Mouse (Mus musculus) cerebellum, postnatal 25 days (tissue): ENCODE results near the gene Gtf2h1.
"Not testable (repeated sequence)": the region's sequence is repeated elsewhere in the genome, so short reads cannot be mapped to it uniquely, and the experiment has no call there.

Source experiments
- DNase-seq, 2 experiments: peaks; one replicate each; pipeline ENCODE4 v3.0.0; 2021; ENCODE audit warnings: mixed read lengths in 2 of 2

Gene Gtf2h1

DNA sequence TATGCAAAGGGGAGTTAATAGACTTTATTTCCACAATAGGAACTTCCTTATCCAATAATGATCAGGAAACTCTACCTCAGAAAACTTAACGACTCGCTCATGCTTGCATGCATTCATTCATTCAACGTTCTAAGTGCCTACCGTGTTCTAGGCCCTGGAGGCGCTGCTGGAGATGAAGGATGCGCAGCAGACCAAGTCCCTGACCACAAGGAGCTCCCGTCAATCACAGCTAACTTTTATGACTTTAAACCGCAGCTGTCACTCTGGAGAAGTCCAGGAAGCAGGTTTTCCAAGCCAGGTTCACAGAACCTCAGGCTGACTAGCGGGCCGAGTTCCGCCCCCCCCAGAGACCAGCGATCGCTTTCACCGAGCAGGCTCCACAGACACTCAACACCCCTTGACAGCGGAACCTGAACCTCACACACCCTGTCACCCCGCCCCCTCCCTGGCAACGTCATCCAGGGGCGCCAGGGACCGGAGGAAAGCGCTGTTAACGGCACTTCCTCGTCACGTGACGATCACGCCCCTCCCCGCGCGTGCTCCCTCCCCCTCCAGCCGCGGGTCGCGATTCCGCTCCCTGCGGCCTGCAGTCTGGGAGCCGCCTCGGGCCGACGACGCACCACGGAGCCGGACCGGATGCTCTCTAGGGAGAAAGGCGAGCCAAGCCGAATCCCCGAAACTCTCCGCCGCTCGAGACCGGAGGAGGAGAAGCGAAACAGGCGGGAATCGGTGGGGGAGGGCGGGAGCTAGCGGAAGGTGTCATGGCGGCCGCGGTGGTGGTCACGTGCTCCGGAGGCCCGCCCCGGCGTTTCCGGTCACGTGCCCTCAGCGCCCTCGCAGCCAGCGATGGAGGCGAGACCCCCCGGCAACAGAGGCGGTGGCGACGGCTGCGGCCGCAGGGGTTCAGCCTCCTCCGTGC, at the start of gene Gtf2h1, which contains the start of gene Hps5:
TSS of gene Gtf2h1 (plus strand) at position 817 of the 919 bp plus-strand sequence.
TSS of gene Hps5 (minus strand) at position 778 of the 919 bp plus-strand sequence.
- peak; percentile 98 to 99 for DNase-seq

GRCm38 (mm10) chr7:46746381-46746780, 49.5 kb upstream of the Gtf2h1 start:
- DNase-seq = no peak

- no peak for DNase-seq
Measured at GRCm38 (mm10) chr7:46748459-46748858, 47.4 kb upstream of the Gtf2h1 start.

DNA sequence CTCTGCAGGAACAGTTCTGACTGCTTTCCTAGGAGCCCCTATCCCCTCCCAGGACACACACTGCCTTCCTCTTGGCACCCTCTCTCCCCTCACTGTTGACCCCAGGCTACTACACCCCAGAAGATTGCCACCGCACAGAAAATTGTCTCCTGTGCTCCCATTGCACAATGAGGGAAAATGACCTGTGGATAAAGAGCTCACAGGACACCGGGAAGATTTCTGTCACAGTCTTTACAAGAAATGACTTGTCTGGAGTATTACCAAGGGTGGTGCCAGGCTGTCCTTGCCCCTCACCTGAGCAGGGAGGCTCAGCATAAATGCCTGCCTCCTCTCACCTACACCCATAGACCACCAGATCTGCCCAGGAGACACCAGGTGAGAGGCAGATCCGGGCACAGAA, 44.4 kb upstream of the Gtf2h1 start, which contains the start of gene Saa2:
TSS of gene Saa2 (plus strand) at position 301 of the 400 bp plus-strand sequence.
- no peak for DNase-seq

DNA sequence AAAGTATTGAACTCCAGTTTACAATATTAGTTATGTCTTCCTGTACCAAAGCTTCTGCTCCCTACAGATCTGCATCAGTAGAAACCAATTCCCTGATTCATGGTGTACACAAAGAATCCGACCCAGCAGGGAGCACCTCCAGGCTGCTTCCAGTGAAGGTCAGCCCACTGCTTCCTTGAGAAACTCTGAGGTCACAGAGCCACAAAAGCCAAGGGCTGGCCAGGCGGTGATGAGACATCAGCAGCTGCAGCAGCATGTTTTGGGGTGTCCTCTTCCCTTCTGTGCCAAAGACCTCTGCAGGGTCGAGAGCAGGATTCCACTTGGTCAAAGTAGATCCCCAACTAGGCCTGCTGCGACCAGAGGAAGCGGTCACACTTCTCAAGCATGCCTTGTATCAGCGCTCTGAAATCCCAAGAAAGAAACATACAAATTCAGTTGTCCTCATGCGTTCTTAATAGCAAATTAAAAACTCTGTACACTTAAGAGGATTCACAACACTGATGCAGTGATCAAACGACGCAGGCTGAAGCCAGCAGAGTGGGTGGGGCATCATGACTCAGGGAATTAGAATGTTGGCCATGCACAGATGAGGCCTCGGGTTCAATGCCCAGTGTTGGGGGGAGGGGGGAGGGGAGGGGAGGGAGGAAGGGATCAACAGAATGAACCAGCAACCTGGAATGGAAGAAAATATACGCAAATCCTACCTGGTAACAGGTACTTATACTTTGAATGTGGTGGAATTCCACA, 34.7 kb upstream of the Gtf2h1 start:
- DNase-seq = no peak

- no peak for DNase-seq
Measured at GRCm38 (mm10) chr7:46762601-46763000, 33.3 kb upstream of the Gtf2h1 start.

DNA sequence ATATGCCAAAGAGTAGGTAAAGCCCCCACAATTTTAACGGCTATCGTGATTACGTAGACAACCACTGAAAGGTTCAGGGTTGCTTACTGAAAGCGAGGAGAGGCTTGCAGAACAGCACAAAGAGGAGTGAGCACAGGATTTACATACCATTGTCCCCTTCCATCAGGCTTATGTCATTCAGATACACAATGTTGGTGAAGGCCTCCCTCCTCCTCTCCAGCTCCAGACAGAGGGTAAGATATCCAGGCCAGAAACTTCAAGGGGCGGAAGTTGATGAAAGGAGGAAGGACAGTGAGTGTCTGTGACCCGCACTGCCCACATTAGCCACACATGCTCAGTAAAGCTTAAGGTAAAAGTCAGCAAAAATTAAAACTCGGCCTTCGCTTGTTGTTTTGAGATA, 31.2 kb upstream of the Gtf2h1 start:
- DNase-seq = no peak

DNA sequence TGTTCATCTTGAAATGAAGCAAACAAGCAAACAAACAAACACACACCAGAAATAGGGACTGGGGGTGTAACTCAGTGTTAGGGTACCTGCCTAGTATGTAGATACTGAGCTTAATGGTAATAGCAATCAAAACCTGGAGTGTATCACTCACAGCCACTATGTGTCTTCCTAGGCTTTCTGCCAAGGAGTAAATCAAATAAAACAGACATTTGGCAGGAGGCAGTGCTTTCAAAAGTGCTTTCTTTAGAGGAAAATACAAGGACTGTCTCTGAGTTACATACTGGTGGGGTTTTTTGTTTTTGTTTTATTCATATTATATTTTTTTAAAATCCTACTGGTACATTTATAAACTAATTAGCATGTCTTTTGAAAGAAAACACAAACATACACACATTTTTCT, 28.5 kb upstream of the Gtf2h1 start:
- no peak for DNase-seq

- DNase-seq = no peak
Measured at GRCm38 (mm10) chr7:46768451-46768850, 27.5 kb upstream of the Gtf2h1 start.

DNA sequence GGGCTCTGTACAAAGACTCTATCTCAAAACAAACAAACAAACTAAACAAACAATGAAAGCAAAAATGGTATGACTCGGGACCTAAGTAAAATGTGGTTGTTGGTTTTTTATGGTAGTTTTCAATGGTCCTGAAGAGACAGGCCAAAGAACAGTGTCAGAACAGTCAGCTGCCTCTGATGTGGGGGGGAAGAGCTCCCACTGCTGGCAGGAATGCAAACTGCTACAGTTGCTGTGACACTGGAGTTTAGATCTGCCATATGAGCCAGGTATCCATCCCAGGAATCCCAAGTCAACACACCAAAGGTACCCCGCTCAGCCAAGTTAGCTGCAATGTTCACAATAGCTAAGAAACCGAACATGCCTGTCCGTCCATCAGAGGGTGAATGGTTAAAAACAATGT, 25.2 kb upstream of the Gtf2h1 start:
- peak; percentile 82 to 83 for DNase-seq

DNA sequence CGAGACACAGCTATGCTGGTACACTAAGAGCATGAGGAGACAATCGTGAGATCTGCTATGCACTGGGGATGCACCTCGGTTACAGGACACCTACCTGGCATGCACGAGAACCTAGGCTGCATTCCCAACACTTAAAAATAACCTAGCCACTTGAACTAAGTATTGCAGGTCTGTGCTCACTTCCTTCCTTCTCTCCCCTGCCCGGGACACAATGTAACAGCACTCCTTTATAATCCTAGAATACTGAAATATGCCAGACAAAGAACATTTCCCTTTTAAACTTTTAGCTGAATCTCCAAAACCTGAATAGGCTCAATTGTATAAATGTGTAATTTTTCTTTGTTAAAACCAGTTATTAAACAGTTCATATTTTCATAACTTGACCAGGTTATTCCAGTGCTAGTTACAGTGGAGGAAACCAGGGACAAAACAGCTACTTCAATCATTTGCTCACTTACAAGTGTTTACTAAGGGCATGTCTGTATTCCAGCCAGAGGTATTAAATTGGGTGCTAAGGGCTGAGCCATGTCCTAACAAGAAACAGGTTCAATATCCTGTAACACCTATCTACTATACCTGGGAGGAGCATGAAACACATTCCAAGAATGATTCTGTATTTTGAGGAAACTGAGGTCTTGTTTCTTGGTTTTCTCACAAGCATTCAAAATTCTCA, 6.6 kb upstream of the Gtf2h1 start:
- DNase-seq = no peak

DNA sequence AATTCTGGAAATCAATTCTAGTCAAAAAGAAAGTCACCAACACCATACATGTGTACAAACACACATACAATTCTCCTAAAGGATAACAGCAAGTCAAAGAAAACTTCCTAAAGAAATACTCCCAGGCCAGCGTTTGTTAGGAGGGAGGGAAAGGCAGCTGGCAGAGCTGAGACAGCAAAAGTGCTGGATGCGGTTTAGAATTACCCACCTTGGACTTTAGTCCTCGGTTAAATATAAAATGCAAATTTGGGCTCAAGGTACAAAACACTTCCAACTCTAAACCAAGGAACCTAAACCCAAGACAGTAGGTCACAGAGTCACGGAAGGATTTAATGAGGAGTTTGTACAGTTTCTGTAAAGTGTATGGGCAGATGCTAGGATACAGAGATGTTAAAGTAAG, 2.0 kb upstream of the Gtf2h1 start:
- DNase-seq = no peak

DNA sequence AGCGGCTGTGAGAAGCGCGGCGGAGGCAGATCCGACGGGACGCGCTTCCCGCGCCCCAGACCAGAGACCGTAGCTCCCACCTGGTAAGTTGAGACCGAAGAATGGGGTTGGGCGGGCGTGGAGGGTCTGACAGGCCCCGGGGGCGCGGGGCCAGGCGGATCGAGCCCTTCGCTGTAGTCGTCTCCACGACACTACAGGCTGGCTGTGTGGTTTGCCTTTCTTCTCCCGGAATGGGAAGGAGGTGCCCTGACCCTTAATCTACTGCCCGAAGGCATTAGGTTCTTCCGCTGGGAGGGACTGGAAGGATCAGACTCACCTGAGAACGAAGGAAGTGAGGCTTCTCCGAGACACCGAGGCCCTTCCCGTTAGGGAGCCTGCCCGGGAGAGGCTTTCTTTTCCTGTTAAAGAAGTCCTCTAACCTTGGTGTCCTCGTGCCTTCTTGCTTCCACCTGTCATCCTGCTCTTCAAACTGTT, 340 bp downstream of the Gtf2h1 start:
- no peak for DNase-seq

- DNase-seq = no peak
Measured at GRCm38 (mm10) chr7:46796779-46797178, 876 bp downstream of the Gtf2h1 start.

DNA sequence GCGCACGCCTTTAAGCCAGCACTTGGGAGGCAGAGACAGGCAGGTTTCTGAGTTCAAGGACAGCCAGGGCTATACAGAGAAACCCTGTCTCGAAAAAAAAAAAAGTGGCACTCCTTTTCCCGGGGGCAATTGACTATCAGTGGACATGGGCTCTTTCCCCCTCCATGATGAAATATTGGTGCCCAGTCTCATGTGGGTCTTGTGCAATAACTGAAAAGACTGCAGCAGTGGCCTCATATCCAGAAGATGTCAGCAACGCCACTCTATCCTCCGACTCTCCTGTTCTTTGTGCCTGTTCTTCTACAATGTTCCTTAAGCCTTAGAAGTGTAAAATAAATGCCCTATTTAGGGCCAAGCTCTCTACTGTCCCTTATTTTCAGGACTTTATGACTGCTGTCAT, 14.4 kb downstream of the Gtf2h1 start:
- no peak for DNase-seq

GRCm38 (mm10) chr7:46814012-46814411, 18.1 kb downstream of the Gtf2h1 start:
- no peak for DNase-seq

GRCm38 (mm10) chr7:46820876-46821632, 25.2 kb downstream of the Gtf2h1 start:
- DNase-seq = not testable (repeated sequence)

GRCm38 (mm10) chr7:46827046-46827802, 31.3 kb downstream of the Gtf2h1 start:
- no peak for DNase-seq

- DNase-seq = no peak
Measured at GRCm38 (mm10) chr7:46827803-46828184, 31.9 kb downstream of the Gtf2h1 start.

DNA sequence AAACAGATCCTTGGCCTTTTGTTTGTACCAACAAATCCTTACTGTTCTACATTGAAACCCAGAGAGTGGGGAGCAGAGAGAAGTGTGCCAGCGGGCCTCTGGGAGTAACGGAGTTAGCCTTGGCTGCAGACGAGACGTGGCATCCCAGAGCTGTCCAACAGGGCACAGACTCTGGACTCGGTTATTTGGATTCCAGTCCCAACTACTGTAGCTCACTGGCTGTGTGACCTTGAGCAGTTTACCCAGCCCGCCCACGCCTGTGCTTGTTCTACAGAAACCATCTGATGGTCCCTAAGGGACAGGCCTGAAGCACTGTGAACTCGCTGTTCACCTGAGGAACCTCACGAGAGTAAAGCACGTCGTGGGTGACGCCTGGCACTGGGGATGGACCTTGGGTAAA, 34.0 kb downstream of the Gtf2h1 start:
- DNase-seq = no peak

DNA sequence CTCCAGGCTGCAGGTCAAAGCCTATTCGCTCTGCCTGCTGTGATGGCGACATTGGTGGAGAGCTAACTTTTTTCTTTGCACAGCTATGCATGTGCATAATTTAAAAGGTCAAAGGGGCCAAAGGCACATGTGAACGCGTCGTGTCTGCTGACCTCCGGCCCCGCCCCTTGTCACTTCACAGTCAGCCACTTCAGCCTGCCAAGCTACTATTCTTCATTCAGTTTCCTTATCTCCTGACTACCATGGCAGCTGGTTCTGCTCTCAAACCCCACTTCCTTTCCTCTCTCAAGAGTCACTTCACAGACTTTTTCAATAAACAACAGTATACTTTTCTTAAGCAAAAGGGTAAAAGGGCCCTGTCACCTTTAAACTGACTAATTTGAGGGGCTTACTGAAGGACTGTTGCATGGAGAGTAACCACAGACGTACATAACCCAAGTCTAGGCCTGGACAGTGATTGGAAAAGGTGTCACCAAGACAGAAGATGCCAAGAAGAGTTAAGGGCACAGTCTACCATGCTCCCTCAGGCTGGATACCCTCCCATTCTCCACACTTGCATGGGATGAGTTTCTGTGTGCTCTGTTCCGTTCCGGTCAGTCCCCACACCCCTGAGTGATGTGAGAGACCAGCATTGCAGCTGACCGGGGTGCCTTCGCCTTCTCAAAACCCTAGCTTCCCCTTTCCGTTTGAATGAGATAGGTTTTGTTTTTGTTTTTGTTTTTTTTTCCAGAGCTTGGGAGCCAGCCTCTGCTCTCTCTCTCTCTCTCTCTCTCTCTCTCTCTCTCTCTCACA, 35.1 kb downstream of the Gtf2h1 start:
- DNase-seq = no peak
